Mouse (Mus musculus) hindlimb bud, embryonic 11.5 days (tissue): ENCODE measurements around the gene Ubl3.

Experiments used
- DNase-seq: peaks from one replicate; pipeline ENCODE4 v3.0.0-alpha.2; 2012; ENCODE audit warnings: low read depth, low spot score; ENCODE audit errors: extremely low spot score

Gene Ubl3

GRCm38 (mm10) chr5:148552187-148553071 is at the start of gene Ubl3:
TSS of gene Ubl3 (minus strand) at chr5:148552789.
- DNase-seq = peak; percentile 93

GRCm38 (mm10) chr5:148598376-148598775 is 45.8 kb upstream of the Ubl3 start:
- DNase-seq = peak; percentile 95

- no peak for DNase-seq
Observed at GRCm38 (mm10) chr5:148596086-148596753, 43.6 kb upstream of the Ubl3 start.

DNA sequence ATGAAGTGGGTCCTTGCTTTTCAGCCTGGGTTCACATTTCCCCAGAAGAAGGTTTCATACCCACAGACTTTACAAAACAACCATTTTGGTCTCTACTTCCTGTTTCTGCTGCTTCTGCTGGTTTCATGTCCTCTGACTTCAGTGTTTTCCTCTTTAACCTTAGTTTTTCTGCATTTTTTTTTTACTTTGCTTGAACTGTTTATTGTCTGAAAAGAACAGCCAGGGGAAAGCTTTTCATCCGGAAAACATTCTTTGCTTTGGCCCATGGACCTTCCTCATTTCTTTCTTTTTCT is 42.8 kb upstream of the Ubl3 start:
- no peak for DNase-seq

- no peak for DNase-seq
Observed at GRCm38 (mm10) chr5:148594693-148595458, 42.3 kb upstream of the Ubl3 start.

- DNase-seq = no peak
Observed at GRCm38 (mm10) chr5:148593607-148594006, 41.0 kb upstream of the Ubl3 start.

GRCm38 (mm10) chr5:148591448-148591862 is 38.9 kb upstream of the Ubl3 start:
- DNase-seq = no peak

GRCm38 (mm10) chr5:148590603-148591447 is 38.2 kb upstream of the Ubl3 start:
- no peak for DNase-seq

DNA sequence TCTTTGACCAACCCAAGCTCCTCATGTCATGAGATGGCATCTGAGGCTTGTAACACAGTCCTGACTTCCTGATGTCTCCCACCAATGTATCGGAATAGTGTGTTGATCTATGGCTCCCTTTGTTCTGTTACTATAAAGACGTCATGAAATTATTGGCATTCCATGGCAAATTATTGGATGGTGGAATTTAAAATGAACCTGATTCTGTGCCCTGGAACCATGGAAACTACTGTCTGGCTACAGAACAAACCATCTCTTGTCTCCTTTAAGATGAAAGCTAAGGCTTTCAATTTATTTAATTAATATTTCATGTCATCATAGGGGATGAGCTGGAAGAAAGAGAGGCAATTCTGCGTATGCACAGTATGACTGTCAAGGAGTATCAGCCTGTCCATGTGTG is 36.4 kb upstream of the Ubl3 start:
- no peak for DNase-seq

DNA sequence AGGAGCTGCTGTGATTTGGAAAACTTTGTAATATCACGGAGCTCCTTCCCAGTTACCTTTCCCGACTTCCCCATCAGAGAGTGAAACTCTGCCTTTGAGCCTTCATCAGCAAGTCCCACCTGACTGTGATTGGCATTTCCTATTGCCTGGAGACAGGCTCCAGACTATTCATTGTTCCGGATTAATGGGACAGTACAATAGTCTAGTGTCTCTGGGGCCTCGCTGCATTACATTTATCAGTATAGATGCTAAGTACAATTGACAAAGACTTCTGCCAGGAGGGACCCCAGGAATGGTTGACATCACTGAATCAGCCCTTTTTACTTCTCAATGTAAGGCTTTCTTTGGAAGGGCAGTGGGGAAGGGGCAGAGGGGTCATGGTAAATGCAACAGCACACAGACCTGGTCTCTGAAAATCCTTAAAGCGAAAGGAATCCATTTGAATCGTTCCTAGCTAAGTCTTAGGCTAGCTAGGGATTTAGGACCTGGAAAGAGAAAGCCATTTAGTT is 35.6 kb upstream of the Ubl3 start:
- no peak for DNase-seq

DNA sequence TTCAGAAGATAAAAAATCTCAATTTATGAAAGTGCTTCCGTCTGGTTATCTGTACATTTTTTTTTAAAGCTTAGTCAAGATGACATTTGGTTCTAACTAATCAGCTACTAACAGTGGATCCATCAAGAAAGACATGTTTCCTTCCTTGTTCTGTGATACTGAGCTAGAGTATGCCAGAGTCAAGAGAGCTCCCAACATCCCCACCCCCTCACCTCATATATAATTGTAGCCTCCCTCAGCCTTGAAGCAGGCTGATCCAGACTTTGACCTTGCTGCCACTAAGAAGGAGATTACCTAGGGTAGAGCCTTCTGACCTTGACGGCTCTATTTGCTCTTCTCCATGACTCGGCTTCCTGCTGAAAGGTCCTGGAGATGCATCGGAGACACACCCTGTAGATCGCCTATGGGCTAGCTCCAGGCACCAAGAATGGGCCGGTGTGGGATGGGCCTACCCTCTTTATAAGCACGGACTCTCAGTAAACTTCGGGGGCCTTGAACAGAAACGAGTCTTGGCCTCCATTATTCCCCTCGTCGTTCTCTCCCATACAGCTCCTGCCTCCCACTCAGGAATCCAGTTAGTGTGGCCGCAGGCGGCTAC is 27.9 kb upstream of the Ubl3 start:
- no peak for DNase-seq

- no peak for DNase-seq
Observed at GRCm38 (mm10) chr5:148579156-148579555, 26.6 kb upstream of the Ubl3 start.

- DNase-seq = no peak
Observed at GRCm38 (mm10) chr5:148578353-148578752, 25.8 kb upstream of the Ubl3 start.

DNA sequence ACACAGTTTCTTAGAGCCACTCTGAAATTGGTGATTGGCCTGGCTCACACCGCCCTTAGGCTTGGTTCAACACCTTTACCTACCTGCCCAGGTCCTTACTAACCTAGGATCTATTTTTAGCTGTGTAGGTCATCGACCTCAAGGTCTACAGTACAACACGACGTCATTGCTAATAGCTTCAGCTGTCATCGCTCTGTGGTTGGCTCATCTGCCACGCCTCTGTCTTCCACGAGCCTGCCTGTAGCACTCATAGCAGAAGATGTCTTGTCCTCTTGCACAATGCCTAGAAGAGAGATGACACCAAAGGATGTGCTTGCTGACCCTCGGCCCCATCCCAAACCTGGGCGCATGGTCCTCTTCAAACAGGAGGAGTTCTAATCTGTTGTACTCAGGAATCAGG is 24.7 kb upstream of the Ubl3 start:
- DNase-seq = no peak

- no peak for DNase-seq
Observed at GRCm38 (mm10) chr5:148575163-148575562, 22.6 kb upstream of the Ubl3 start.

- no peak for DNase-seq
Observed at GRCm38 (mm10) chr5:148572676-148573075, 20.1 kb upstream of the Ubl3 start.

GRCm38 (mm10) chr5:148570571-148571304 is 18.1 kb upstream of the Ubl3 start:
- DNase-seq = no peak

- no peak for DNase-seq
Observed at GRCm38 (mm10) chr5:148569444-148569843, 16.9 kb upstream of the Ubl3 start.

GRCm38 (mm10) chr5:148565636-148566035 is 13.0 kb upstream of the Ubl3 start:
- DNase-seq = no peak

DNA sequence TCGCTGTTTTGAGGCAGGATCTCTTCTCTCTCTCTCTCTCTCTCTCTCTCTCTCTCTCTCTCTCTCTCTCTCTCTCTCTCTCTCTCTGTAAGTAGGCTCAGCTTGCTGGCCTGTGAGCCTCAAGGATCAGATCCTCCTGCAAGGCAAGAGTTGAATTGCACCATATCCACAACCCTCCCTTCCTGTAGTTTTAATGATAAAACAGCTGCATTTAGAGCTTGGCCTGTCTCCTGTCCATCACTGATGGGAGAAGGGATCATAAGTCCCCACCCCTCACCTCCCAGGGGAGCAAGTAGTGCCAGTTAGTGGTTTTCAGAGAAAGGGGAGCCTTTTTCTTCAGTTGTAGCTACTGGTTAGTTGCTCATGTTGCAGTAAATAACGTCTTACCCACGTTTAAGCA is 11.5 kb upstream of the Ubl3 start:
- DNase-seq = no peak
